Mouse (Mus musculus): ENCODE results near the gene Spg11.
A peak's percentile ranks its signal among the peaks of the same experiment; 100 is the strongest.

Gene Spg11

DNA sequence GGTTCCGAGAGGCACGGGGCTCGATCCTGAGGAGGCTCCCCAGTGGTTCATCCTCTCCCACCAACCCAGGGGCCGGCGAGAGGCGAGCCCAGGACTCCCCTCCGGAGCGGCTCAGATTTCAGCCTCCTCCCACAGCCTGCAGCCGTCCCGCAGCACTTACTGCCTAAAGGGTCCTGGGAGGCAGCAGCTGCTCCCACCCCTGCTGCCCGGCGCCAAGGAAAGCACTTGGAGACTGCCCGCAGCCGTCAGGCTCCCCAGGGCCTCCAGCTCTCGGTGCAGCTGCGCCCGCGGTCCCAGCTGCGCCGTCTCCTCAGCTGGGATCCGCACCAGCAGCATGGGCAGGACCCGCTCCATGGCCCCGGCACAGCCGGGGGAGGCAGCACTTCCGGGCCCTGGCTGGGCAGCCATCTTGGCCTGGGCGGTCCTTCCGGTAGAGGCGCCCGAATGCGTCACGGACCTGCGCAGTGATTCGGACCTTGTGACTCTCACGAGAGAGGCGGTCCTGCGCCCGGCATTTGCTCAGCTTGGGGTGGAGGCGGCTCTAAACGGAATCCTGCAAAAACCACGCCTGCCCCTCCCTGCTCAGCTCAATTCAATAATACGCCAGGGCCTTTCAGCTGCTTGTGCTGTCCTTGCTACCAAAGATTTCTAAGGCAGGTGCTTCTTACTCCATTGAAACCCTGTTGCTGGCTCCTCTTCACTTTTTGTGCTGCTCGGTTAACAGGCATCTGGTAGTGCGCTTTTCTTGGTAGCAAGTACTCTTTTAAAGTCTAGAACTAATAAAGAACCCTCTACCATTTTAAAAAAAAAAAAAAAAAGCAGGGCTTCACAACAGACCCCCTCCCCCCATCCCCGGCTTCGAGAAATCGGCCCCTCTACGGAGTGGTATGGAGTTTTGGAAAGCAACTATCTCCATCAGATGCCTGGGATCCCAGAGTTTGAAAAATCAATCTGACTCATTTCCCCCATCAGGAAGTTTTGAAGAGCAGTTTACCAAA is at the start of gene Spg11:
Spg11 (minus strand) TSS at position 426 of the 998 bp plus-strand sequence.
- DNase-seq: peak; percentile 97 to 98

DNA sequence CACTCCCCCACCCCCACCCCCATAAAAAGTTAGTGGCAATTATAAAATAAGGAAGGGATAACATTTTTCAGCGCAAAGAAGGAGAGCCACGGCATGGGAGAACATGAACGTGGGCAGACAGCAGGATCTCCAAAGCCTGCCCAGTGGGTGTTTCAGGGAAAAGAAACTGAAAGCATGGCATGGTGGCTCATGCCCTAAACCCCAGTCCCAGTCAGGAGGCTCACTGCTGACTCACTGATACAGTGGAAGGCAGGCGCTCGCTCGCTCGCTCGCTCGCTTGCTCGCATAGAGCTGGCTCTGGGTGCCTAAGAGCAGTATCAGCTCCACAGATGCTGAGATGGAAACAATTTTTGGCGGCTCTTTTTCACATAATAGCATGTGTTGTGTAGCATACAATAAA is 46.1 kb upstream of the Spg11 start:
- no peak for DNase-seq

DNA sequence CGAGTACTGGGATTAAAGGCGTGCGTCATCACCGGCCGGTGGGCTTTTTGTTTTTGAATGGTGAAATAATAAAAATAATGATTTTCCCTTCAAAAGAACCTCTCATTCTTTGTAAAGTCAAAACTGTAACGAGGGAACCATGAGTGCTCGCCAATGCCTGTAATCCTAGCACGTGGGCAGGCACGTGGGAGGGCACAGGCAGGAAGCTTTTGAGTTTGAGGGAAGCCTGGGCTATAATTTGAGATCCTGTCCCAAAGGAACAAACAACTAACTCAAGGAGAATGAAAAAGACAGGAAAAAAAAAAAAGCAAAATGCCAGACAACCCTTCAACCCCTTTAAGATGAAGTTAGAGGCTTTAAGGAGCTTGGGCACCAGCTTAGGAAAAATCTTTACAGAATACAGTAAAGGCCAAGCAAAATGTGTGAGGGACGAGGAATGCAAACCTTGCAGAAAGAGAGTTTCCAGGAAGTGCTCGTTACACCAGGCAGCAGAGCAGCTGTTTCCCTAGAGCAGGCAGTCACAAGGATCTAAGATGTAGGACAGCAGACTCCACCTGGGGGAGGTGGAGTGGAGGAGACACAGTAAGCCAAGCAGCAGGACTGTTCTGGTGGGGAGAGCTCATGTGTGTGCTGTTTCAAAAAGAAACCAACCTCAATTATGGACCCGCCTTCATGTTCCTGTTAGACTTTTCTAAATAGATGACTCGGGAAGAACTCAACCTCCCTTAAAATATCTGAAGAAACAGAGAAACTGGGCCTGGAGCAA is 45.4 kb upstream of the Spg11 start:
- no peak for DNase-seq

DNA sequence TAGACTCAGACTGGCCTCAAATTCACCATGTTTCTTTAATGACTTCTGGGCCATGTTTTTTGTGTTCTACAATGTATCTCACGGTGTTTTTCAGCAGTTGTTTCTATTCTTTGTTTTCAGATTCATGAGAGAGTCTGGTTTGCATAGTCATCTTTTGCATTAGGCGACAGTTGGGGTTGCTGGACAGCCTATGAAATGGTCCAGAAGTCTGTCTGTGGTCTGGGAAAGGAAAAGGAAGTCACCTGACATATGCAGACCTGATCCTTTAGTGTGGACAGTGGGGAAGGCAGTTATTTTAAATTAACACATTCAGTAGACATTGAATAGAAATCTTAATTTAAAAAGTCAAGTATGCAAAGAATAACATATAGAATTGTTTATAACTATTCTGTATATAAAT is 44.3 kb upstream of the Spg11 start:
- no peak for DNase-seq

DNA sequence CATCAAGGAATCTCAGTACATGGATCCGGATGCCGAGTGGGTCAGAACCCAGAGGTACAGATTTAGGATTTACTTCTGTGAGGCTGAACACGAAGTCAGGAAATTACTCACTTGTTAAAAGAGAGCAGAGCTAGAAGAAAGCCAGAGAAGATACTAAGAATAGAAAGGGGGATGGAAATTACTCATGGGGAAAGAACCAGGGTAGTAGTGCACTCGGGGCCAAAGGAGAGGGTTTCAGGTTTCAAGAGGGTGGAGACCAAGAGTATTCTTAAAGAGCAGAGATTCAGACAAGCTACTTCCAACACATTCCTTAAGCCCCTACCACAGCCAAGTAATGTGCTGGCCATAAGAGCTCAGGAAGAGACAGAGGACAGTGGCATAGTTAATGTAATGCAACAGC is 43.4 kb upstream of the Spg11 start:
- DNase-seq: no peak

DNA sequence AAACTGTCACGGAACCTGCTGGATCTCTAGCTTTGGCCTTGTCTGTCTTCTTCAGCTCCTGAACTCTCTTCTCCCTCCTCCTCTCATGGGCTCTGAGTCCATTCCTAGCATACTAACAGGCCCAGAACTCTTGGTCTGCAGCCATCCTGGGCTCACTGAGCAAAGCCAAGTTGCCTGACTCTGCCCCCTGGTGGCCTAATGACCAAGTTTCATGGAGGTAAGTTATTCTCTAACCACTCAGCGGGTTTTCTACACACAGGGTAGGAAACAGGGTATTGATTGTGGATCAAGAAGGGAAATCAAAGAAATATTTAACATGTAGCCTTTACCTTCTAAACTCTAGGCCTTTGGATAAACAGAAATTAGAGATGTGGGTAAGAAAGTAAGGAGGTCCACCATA is 42.5 kb upstream of the Spg11 start, which contains the start of gene Trim69:
Trim69 (plus strand) TSS at position 21 of the 400 bp plus-strand sequence.
- DNase-seq: peak; percentile 92 to 95

DNA sequence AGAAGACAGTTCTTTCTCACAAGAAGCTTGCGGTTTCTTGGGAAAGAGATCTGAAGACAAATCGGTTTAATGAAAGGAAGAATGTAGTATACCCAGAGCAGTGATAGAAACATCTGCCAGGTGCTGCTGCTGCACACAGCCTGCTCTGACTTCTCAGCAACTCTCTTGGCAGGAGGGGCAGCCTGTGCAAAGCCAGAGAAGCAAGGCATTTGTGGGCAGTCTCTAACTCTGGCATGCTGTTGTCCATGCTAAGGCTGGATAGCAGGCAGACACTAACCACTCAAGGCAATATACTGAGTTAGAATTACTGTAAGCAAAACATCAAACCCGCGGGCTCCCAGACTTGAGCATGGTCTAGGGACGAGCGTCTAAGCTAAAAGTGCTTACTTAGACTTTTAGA is 41.5 kb upstream of the Spg11 start:
- no peak for DNase-seq

DNA sequence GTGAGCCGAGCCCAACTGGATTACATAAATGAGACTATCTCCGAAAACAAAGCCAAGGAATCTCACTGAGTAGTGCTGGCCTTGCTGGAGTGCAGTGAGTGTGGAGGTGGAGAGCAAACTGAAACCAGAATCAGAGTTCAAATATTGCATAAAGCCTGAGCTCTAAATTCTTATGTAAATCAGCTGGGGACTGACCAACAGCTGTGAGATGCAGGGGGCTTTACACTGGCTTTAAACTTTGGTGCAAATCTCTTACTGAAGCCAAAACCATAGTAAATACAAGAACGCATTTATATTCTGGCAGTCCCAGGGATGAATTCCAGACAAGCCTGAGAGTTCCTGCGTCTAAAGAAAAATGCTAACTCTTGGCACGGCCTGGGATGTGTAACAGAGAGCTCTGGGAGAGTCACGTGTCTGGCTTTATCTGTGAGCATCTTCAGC is 40.2 kb upstream of the Spg11 start:
- DNase-seq: no peak

DNA sequence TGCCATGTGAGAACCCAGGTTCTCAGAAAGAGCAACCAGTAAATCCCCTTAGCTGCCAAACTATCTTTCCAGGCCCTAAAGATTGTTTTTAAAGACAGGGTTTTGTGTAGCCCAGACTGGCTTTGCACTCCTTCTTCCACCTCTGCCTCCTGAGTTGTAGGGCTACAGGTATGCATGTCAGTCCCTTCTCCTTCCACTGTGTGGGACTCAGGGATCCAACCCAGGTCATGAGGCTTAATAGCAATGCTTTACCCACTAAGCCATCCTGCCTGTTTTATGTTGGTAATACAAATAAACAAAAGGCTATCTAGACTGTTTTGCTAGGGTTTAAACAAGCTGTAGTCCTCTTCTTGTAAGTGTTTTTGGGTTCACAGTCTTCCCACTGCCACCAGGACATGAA is 39.4 kb upstream of the Spg11 start:
- no peak for DNase-seq

DNA sequence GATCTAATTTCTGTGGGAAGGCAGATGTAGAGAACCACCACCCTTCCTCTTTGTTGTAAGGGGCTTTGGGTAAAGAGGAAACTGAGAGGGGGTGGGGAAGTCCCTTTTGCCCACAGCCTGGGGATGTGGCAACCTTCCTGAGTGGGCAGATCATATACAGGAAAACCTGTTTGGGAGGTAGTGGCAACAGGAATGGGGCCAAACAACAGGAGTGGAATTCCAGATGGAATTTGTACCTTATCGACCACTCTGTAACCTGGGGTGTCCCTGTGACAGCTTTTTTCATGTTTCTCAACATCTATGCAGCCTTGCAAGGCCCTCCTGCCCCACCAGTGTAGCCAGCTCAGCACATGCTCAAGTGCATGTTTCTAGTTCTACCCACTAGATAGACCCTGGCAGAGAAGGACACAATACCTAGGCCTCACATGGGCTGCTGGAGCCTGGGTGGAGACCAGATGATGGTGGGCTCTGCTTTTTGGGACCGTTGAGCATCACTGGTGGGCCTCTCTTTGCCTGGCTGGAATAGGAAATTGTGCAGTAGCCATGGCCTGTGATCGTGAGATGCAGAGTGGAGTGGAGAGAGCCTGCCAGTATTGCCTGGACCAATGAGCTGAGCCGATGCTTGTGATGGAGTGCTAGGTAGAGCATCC is 38.0 kb upstream of the Spg11 start:
- no peak for DNase-seq

DNA sequence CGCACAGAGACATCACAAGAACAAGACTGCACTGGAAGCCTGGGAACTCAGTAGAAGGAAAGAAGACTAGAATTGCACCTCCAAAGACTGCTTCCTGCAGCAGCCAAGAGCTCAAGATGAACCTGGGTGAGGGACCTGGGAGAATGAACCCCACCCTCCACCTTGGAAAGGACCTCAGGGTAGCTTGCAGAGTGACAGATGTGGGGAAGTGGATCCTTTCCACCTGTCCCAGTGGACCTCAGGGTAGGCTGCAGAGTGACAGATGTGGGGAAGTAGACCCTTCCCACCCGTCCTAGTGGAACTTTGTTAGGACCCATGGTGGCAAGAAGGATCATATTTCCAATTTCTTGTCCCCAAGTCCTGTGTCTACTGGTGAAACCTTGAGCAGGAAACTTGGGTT is 37.1 kb upstream of the Spg11 start:
- DNase-seq: no peak

DNA sequence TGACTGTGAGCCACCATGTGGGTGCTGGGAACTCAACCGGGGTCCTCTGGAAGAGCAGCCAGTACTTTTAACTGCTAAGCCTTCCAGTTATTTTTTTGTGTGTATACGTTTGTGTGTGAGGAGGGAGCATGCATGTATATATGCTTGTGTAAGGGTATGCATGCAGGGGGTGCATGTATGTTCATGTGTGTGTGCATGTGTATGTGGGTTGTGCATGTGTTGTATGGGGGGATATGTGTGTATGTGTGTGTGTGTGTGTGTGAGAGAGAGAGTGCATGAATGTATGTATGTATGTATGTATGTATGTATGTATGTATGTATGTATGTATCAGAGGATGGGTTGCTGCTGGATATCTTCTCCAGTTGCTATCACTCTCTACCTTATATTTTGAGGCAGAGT is 36.3 kb upstream of the Spg11 start:
- no peak for DNase-seq

DNA sequence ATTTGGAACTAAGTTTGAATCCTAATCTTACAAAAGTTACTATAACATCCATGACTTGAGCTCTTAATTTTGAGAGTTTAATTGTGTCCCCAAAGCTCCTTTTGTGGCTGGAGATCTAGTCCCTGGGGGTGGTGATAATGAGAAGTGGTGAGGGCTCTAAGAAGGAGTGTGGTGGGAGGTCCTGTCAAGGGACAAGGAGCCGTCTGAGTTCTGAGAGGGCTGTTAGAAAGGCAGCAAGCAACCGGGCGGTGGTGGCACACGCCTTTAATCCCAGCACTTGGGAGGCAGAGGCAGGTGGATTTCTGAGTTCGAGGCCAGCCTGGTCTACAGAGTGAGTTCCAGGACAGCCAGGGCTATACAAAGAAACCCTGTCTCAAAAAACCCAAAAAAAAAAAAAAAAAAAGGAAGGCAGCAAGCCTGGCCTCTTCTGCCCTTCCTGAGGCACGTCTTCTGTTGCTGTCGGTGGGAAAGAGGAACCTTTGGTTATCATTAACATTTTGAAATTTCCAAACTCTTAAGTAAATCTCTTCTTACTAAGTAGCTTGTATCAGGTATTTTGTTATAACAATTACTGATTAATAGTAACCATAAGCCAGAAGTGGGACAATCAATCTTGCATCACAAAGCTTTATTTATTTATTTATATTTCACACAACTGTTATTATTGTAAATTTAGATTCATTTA is 35.6 kb upstream of the Spg11 start:
- DNase-seq: no peak

DNA sequence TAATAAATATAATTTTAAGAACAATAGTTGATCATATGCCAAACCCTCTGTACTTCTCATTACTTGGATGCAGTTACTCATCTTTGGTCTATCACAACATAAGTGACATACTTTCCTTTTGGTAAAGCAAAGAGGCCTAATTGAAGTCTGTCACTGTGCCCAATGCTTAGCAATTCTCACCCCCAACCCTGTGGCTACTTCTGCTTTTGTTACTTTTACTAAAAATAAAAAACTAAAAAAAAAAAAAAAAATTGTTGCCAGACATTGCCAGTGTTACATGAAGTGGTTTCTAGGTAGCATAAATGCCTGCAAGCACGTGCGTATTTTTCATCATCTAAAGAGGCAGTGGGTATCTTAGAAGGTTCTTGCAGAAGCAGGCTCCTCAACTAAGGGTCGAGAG is 34.7 kb upstream of the Spg11 start:
- no peak for DNase-seq

DNA sequence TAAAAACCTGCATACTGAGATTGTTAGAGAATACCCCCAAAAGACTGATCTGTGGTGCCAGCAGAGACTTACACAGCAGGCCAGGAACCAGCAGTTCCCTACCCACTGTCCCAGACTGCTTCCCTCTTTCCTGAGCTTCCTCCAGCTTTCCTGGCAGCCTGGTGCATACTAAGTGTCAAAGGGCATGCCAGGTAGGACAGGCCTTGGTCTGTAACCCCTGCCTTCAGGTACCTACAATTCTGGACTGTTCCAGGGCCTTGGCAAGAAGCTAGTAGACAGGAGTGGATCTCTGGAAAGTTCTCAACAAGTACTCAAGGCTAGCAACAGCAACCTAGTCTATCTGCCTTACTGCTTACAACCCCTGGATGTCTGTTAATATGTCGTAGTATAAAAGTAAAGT is 33.0 kb upstream of the Spg11 start:
- no peak for DNase-seq

DNA sequence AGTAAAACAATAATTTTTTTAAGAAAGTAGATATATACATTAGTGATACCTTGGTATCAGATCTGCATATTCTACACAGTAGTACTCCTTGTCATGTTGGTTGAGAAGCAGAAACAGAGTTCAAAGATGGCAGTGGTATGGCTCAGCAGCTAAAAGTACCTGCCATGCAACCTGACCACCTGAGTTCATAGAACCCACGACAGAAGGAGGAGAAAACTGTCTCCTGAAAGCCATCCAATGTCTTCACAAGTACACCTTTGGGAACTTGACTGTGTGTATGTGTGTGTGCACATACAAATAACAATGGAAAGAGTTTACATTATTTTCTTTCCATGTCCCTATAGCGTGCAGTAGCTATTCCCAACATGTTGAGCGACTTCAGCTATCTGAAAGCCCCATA is 31.5 kb upstream of the Spg11 start:
- no peak for DNase-seq

DNA sequence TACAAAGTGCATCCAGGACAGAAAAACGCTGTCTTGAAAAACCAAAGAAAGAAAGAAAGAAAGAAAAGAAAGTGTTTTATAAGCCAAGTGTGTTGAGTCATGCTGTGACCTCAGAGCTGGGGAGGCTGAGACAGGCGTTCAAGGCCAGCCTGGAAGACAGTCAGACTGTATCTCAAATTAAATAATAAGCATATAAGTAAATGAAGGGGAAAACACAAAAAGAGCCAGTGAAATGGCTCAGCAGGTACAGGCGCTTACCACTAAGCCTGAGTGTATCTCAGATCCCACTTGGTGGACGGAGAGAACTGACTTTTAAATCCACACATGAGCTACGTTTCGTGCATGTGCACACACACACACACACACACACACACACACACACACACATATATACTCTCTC is 31.1 kb upstream of the Spg11 start:
- no peak for DNase-seq

DNA sequence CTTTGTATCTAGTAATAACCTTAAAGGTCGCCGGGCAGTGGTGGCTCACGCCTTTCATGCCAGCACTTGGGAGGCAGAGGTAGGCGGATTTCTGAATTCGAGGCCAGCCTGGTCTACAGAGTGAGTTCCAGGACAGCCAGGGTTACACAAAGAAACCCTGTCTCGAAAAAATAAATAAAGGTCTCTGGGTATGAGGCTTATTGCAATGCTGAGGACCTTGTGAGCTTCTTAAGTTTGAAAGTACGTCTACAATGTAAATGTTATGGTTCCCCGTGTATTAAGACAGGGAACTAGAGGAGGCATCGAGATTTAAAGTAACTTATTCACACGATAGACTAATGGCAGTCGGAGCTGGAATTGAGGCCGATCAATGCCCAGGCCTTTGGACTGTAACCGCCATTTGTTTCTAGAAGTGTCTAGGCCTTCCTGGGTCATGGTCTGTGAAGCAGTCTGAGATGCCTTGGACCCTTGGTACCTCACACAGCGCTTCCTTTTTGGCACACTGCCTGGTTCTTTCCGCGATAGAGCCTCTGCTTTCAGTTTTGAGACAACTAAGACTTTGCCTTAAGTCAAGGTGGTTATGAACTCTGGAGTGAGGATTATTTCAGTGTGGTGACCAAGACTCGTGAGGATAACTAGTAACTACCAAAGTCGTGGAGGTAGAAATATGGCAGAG is 30.2 kb upstream of the Spg11 start:
- DNase-seq: peak; percentile 40 to 46

DNA sequence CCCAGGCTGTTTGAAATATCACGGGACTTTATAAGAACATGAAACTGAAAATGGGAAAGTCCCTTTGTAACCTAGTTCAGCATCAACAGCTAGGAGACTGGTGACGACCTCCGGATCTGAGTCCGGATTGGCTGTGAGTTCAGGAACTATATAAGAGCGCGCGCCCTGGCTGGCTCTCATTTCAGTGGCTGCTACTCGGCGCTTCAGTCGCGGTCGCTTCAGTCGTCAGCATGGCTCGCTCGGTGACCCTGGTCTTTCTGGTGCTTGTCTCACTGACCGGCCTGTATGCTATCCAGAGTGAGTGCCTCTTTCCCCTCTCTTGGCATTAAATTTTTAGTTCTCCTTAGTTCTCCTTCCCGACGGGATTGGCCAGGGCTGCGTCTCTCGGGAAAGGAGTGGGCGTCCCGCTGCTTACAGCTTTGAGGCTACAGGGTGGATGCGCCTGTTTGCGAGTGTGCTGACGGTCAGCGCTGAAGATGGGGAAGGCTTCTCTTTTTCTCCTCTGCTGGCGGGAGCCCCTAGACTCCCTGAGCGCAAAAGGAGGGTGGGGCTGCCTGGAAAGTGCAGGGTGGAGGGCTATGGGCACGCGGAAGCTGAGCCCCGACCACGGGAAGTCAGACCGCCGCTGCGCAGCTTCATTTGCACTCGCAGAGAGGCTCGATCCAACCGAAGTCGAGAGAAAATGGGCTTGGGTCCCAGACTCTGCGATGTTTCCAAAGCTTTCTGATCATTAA is 29.5 kb upstream of the Spg11 start, which contains the start of gene B2m:
B2m (plus strand) TSS at position 179 of the 734 bp plus-strand sequence.
- DNase-seq: peak; percentile 96

DNA sequence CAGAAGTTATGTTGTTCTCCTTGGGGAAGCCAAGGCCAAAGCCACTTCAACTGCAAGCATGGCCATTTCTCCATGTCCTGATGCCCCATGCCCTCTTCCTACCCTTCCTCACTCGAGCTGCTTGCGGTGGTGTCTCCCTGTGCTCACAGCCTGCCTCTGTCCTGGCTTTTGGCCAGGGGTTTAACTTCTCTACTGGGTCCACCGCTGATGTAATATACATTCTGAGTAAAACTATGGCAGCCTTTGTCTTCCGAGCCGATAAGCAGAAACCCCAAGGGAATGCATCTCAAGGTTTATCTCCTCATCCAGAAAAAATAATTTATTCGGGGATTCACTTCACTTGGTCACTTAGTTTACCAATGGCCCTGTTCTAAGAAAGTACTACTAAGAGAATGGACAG is 28.5 kb upstream of the Spg11 start:
- peak; percentile 15 to 20 for DNase-seq

DNA sequence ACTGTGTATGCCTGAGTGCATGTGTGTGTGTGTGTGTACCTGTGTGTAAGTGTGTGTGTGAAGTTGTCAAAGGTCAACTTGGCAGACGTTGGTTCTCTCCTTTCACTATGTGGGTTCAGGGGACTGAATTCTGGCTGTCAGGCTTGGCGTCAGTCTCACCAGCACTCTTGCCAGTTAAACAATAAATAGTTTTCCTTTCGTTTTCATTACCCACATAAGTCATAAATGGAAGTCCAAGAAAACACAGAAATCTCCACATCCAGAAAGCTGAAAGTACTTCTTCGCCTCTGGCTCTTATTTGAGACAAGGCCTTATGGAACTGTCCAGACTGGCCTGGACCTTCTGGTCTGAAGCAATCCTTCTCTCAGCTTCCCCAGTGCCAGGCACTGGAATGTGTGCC is 27.6 kb upstream of the Spg11 start:
- DNase-seq: no peak
